Mouse (Mus musculus) E14TG2a.4 (cell line): ENCODE measurements around the gene Rps19.

Source experiments
- H3K27me3 ChIP-seq: 2 replicates; pipeline ENCODE4 v1.6.1; 2014; ENCODE audit warnings: low read length, control low read depth; ENCODE audit not compliant: insufficient read depth
- H3K36me3 ChIP-seq: 2 replicates; pipeline ENCODE4 v1.6.1; 2014; ENCODE audit warnings: low read length, control low read depth; ENCODE audit not compliant: insufficient read depth
- H3K4me1 ChIP-seq: replicated peaks from 2 replicates; pipeline ENCODE4 v1.6.1; 2014; ENCODE audit warnings: low read depth, low read length, control low read depth
- H3K4me3 ChIP-seq: replicated peaks from 2 replicates; pipeline ENCODE4 v1.5.1; 2014; ENCODE audit warnings: mild to moderate bottlenecking, low read length
- H3K9me3 ChIP-seq: 2 replicates; pipeline ENCODE4 v1.6.1; 2014; ENCODE audit warnings: low read length, control low read depth
- CTCF ChIP-seq: conservative IDR thresholded peaks from 2 replicates; pipeline ENCODE4 v1.5.1; 2014; ENCODE audit warnings: low read length
- NANOG ChIP-seq: IDR thresholded peaks from 2 replicates; pipeline ENCODE4 v1.6.1; 2014; ENCODE audit warnings: borderline replicate concordance, low read length, mixed read lengths
- POU5F1 ChIP-seq: IDR thresholded peaks from 2 replicates; pipeline ENCODE4 v1.6.1; 2014; ENCODE audit warnings: low read length, borderline replicate concordance

Gene Rps19

DNA sequence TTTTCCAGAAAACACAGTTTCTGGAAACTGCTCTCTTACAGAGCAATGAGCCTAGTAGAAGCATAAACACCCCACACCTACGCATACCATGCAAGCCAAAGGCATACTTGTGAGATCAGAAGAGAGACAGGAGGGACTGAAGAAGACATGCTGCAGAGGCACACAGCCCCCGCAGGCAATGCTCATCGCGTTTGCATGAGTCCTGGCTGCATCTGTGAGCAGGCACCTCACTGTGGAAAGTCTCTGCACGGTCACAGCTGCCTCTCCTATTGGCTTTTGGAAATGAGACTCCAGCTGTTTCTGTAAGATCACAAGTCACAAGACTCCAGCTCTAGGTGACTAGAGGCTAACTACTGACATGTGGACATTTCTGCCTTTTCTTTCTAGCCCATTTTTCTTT is 34.0 kb upstream of the Rps19 start:
- 0 out of 2 replicates have a peak, but pooled peaks cover 3% of the 10 kb centered on the region for H3K36me3 ChIP-seq
- TF ChIP-seq CTCF (no peak), NANOG (no peak), POU5F1 (no peak)

DNA sequence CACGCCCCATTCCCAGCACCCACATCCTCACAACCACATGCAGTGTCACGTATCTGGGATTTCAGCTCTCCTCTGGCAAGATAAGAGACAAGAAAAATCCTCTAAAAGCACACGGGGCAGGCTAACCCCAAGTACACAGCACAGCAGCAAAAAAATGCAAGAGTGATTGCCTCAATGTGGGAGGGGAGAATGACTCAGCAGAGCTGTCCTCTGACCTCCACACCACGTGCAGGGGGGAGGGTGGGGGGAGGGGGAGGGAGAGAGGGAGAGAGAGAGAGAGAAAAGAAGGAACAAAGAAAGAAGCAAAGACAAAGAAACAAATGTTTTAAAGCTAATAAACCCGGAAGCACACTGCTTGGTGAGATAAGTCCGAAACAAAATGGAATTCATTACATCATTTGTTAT is 33.3 kb upstream of the Rps19 start:
- Histone ChIP-seq H3K27me3 (no peaks in the 10 kb centered on the region), H3K36me3 (0 out of 2 replicates have a peak, but pooled peaks cover 3% of the 10 kb centered on the region), H3K4me3 (peak overlapping the region; percentile 71), H3K9me3 (no peaks in the 10 kb centered on the region), H3K4me1 (peaks cover 81% of the 10 kb centered on the region)
- TF ChIP-seq NANOG (no peak), POU5F1 (no peak), CTCF (no peak)

More for the DNA sequence above, 34.0 kb upstream of the Rps19 start:
- Histone ChIP-seq H3K4me3 (peak overlapping the region; percentile 71), H3K27me3 (no peaks in the 10 kb centered on the region), H3K9me3 (no peaks in the 10 kb centered on the region), H3K4me1 (peaks cover 81% of the 10 kb centered on the region)

DNA sequence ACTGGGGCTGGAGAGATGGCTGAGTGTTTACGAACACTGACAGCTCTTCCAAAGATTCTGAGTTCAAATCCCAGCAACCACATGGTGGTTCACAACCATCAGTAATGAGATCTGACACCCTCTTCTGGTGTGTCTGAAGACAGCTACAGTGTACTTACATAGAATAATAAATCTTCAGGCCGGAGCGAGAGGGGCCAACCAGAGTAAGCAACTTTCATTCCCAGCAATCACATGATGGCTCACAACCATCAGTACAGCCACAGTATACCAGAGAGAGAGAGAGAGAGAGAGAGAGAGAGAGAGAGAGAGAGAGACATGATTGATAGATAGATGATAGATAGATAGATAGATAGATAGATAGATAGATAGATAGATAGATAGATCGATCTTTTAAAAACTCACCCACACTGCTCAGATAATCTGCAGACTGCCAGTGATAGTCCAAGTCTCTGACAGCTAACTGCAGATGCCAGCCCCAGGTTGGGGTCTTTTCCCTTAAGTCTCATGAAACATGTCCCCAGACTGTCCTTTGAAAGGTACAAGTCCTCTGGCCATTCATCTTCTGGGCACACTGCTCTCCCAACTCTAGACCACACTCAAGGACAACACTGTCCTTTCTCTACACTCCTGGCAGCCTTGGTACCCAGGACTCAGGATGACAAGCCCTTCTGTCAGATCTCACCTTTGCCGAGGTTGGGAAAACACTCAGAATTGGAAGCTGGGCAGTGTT is 32.4 kb upstream of the Rps19 start:
- Histone ChIP-seq H3K9me3 (no peaks in the 10 kb centered on the region), H3K36me3 (0 out of 2 replicates have a peak, but pooled peaks cover 3% of the 10 kb centered on the region), H3K4me1 (peaks cover 81% of the 10 kb centered on the region), H3K27me3 (no peaks in the 10 kb centered on the region), H3K4me3 (peak overlapping the region; percentile 71)
- TF ChIP-seq POU5F1 (no peak), CTCF (no peak), NANOG (no peak)

DNA sequence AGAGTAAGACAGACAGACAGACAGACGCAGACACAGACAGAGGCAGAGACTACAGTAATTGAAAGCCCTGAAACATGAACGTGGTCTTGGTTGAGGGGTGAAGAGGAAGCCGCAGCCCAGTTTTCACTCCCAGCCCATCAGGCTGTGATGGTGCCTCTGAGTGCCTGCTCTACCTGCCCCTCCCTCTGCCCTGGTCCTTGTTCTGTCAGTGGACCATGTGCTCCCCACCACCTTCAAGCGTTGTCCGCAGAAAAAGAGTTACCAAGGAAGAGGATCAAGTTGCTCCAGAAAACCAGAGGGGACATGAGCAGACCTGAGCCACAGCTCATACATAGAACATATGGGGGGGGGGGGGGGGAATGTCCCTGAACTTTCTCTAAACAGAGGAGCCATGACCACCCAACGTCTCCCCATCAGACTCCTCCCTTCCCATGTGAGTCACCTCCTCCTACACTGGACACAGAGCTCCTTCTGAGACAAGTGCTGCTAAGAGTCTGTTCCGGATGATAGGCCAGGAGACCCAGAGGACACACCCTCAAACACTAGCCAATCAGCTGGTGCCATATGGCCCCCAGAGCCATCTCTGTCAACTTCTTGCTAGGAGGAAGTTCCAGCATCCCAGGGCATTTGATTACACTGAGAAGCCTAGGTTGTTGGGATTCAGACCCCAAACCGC is 31.5 kb upstream of the Rps19 start:
- Histone ChIP-seq H3K36me3 (no peaks in the 10 kb centered on the region), H3K4me3 (peak overlapping the region; percentile 71), H3K9me3 (no peaks in the 10 kb centered on the region), H3K4me1 (peaks cover 83% of the 10 kb centered on the region), H3K27me3 (no peaks in the 10 kb centered on the region)
- TF ChIP-seq POU5F1: no peak
- no peak for TF ChIP-seq CTCF
- no peak for TF ChIP-seq NANOG

DNA sequence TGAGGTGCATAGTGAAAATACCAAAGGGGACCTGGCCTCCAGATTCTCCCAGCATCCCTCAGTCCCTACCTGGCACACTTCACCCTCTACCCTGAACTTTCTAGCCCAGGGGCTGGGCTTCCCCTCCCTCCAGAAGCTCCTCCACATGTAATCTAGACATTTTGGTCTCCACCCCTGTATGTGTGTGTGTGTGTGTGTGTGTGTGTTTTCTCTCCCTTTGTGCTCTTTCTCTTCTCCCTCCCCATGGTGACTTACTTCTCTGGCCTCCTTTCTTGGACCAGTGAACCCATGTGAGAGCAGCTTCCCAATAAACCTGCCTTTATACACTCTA is 31.0 kb upstream of the Rps19 start:
- Histone ChIP-seq H3K4me3 (peak overlapping the region; percentile 71), H3K27me3 (no peaks in the 10 kb centered on the region), H3K4me1 (peaks cover 88% of the 10 kb centered on the region), H3K9me3 (no peaks in the 10 kb centered on the region), H3K36me3 (no peaks in the 10 kb centered on the region)
- TF ChIP-seq CTCF: no peak
- no peak for TF ChIP-seq NANOG
- TF ChIP-seq POU5F1: no peak

DNA sequence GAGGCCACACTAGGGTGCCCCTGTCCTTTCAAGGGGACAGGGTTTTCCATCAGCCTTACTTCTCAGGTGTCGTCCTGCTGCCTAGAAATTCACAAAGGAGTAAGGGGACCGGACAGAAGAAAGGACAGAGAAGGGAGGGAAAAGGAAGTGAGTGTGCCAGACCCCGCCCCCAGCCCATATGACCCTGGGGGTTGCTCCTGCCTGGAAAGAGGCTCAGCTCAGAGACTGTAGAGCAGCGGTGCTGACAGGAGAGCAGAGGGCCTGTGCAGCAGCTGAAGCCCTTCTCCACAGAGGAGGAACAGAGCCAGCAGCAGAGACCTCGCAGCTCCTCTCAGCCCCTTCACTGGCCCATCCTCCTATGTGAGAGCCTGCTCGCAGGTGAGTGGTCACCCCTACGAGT is 30.5 kb upstream of the Rps19 start:
- TF ChIP-seq CTCF (no peak), POU5F1 (no peak)
- H3K4me1 ChIP-seq: peaks cover 87% of the 10 kb centered on the region
- peak overlapping the region; percentile 71 for H3K4me3 ChIP-seq

DNA sequence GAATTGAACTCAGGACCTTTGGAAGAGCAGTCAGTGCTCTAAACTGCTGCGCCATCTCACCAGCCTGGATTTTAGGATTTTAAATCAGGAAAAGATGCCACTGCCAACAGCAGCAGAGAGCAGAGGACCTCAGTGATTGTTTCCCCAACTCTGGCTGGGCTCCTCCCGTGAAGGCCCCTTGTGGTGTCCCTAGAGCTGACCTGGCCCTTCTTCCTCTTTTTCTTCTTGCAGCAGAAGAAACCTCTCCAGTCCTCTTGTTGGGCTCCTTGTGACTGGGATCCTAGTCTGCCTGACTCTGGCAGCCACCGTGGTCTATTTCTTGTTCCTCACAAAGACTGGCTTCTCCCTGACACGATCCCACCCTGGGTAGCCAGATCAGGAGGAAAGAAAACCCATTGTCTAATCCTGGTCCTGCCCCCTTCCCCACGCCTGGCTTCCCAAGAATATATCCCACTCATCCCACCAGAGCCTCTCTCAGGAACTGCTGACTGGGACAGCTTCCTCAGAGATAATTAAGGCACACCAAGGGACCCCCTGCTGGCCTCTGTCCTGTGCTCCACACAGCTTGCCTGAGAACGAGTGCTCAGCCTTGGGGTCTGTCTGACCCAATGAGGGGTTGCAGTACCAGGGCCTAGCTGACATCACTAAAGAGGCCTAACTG is 27.6 kb upstream of the Rps19 start:
- H3K27me3 ChIP-seq: peaks cover 8% of the 10 kb centered on the region; the same call in 1 of the 2 replicates
- no peaks in the 10 kb centered on the region for H3K9me3 ChIP-seq
- H3K4me1 ChIP-seq: peaks cover 60% of the 10 kb centered on the region
- H3K36me3 ChIP-seq: no peaks in the 10 kb centered on the region
- TF ChIP-seq CTCF: no peak
- H3K4me3 ChIP-seq: peak overlapping the region; percentile 37

More for the DNA sequence above, 30.5 kb upstream of the Rps19 start:
- Histone ChIP-seq H3K27me3 (no peaks in the 10 kb centered on the region), H3K36me3 (no peaks in the 10 kb centered on the region), H3K9me3 (no peaks in the 10 kb centered on the region)

DNA sequence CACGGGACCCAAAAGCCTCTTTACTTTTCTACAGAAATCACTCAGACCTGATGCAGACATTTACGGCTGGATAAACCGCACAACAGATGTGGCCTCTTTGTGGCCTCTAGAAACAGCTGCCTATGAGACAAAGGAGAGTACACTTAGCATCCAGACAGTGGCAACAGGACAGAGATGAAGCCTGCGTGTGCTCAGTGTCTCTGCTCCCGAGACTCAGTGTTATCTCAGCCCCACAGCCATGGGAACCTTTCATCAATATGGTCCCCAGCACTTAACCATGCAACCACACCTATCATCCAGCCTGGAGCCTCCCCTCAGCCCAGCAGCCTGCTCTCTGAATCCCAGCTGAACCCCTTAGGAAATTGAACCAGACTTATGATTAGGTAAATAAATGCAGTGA is 24.9 kb upstream of the Rps19 start:
- Histone ChIP-seq H3K36me3 (no peaks in the 10 kb centered on the region), H3K4me3 (no peak overlapping the region), H3K9me3 (no peaks in the 10 kb centered on the region), H3K27me3 (peaks cover 10% of the 10 kb centered on the region), H3K4me1 (peaks cover 35% of the 10 kb centered on the region)
- TF ChIP-seq NANOG (no peak), POU5F1 (no peak), CTCF (no peak)
